Mouse (Mus musculus): ENCODE measurements around the gene Sbno2.

DNA sequence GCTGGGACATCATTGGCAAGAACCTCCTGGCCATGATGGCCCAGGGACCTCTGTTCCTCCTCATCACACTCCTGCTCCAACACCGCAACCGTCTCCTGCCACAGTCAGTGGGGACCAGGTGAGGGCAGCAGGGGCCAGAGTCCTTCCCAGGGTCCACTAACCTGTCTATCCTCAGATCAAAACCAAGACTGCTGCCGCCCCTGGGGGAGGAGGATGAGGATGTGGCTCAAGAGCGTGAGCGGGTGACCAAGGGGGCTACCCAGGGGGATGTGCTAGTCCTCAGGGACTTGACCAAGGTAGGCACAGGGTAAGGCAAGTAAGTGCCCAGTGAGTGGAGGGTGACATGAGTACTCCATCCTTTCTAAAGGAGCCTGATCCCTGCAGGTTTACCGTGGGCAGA, 93.6 kb downstream of the Sbno2 start:
- TF ChIP-seq CTCF (IDR thresholded peaks at IDR 0.05; ENCODE audit: low read depth) (no peak), EP300 (IDR thresholded peaks at IDR 0.05; ENCODE audit: low read depth) (no peak)
